Mouse (Mus musculus) MEL (cell line): ENCODE measurements around the gene Col4a1. TPM values are rescaled to one million over a fixed set of nuclear protein-coding genes. Genes with fewer than 3 reads are reported as not detected.

Source experiments
- DNase-seq: peaks from one replicate; pipeline ENCODE4 v3.0.0; 2011; ENCODE audit warnings: low read depth, low spot score
- H3K27ac ChIP-seq: 2 replicates; pipeline ENCODE4 v1.5.1; 2012; ENCODE audit warnings: low read depth, mild to moderate bottlenecking, control low read depth, low read length, moderate library complexity; ENCODE audit not compliant: control insufficient read depth
- H3K27me3 ChIP-seq, 2 experiments: fragments of 150-350 bp in 1 of 2; sonication (generic) in 1 of 2; 2 replicates each; pipeline ENCODE4 v1.6.1; 2012; ENCODE audit warnings: low read length in 2 of 2, mild to moderate bottlenecking in 2 of 2, improper control_type of control experiment in 1 of 2, moderate library complexity in 1 of 2; ENCODE audit not compliant: insufficient read depth in 2 of 2, control insufficient read depth in 1 of 2
- H3K36me3 ChIP-seq, 2 experiments: 2 replicates each; pipeline ENCODE4 v1.6.1; 2012 to 2014; ENCODE audit warnings: low read length in 2 of 2, improper control_type of control experiment in 1 of 2, inconsistent platforms in 1 of 2, mild to moderate bottlenecking in 1 of 2; ENCODE audit not compliant: insufficient read depth in 2 of 2, control insufficient read depth in 1 of 2
- H3K4me1 ChIP-seq, 2 experiments: fragments of 150-350 bp in 1 of 2; sonication (generic) in 1 of 2; 2 replicates each; pipeline ENCODE4 v1.6.1; 2012; ENCODE audit warnings: low read length in 2 of 2, improper control_type of control experiment in 1 of 2, mild to moderate bottlenecking in 1 of 2; ENCODE audit not compliant: insufficient read depth in 2 of 2, control insufficient read depth in 1 of 2
- H3K4me3 ChIP-seq, 2 experiments: fragments of 150-350 bp in 1 of 2; sonication (generic) in 1 of 2; 2 replicates each; pipeline ENCODE4 v1.5.1; 2012; ENCODE audit warnings: low read depth in 2 of 2, low read length in 2 of 2, mild to moderate bottlenecking in 2 of 2, moderate library complexity in 2 of 2, control low read depth in 1 of 2, improper control_type of control experiment in 1 of 2; ENCODE audit not compliant: control insufficient read depth in 1 of 2, insufficient read depth in 1 of 2
- H3K79me2 ChIP-seq: 2 replicates; pipeline ENCODE4 v1.6.1; 2012; ENCODE audit warnings: mild to moderate bottlenecking, low read length, moderate library complexity; ENCODE audit not compliant: control insufficient read depth, poor library complexity, insufficient read depth
- H3K9ac ChIP-seq: 2 replicates; pipeline ENCODE4 v1.6.1; 2012; ENCODE audit warnings: low read depth, mild to moderate bottlenecking, control low read depth, low read length, moderate library complexity; ENCODE audit not compliant: control insufficient read depth, poor library complexity, severe bottlenecking
- H3K9me3 ChIP-seq: fragments of 150-350 bp; sonication (generic); replicated peaks from 2 replicates; pipeline ENCODE4 v1.6.1; 2012; ENCODE audit warnings: mild to moderate bottlenecking, low read length, improper control_type of control experiment, moderate library complexity; ENCODE audit not compliant: insufficient read depth
- CHD1 ChIP-seq: IDR thresholded peaks from 2 replicates; pipeline ENCODE4 v1.6.1; 2012; ENCODE audit warnings: low read depth, mild to moderate bottlenecking, inconsistent platforms, low read length, improper control_type of control experiment
- CHD2 ChIP-seq: IDR thresholded peaks from 2 replicates; pipeline ENCODE4 v1.6.1; 2011; ENCODE audit warnings: low read length, improper control_type of control experiment
- CTCF ChIP-seq, 3 experiments: IDR thresholded peaks in 2 of 3; conservative IDR thresholded peaks in 1 of 3; 2 replicates each; pipeline ENCODE4 v1.5.1; 2011 to 2012; ENCODE audit warnings: low read length in 3 of 3, low read depth in 2 of 3, mild to moderate bottlenecking in 2 of 3, improper control_type of control experiment in 1 of 3, inconsistent platforms in 1 of 3, mixed read lengths in 1 of 3, moderate library complexity in 1 of 3; ENCODE audit not compliant: control insufficient read depth in 1 of 3, insufficient read depth in 1 of 3, poor library complexity in 1 of 3, severe bottlenecking in 1 of 3
- E2F4 ChIP-seq: IDR thresholded peaks from 2 replicates; pipeline ENCODE4 v1.6.1; 2011; ENCODE audit warnings: low read depth, low read length, improper control_type of control experiment, borderline replicate concordance
- GABPA ChIP-seq: IDR thresholded peaks from 2 replicates; pipeline ENCODE4 v1.6.1; 2012; ENCODE audit warnings: low read depth, mild to moderate bottlenecking, inconsistent platforms, low read length, improper control_type of control experiment, moderate library complexity
- GATA1 ChIP-seq: IDR thresholded peaks from 2 replicates; pipeline ENCODE4 v1.6.1; 2011; ENCODE audit warnings: low read depth, low read length, improper control_type of control experiment
- MAZ ChIP-seq: IDR thresholded peaks from 2 replicates; pipeline ENCODE4 v1.6.1; 2012; ENCODE audit warnings: low read depth, mild to moderate bottlenecking, inconsistent platforms, low read length, improper control_type of control experiment
- MYB ChIP-seq: IDR thresholded peaks from 2 replicates; pipeline ENCODE4 v1.6.1; 2011; ENCODE audit warnings: mild to moderate bottlenecking, low read depth, low read length, improper control_type of control experiment
- MYC ChIP-seq: IDR thresholded peaks from 2 replicates; pipeline ENCODE4 v1.6.1; 2011; ENCODE audit warnings: low read depth, mild to moderate bottlenecking, low read length, improper control_type of control experiment, moderate library complexity
- POLR2AphosphoS5 ChIP-seq: IDR thresholded peaks from 2 replicates; pipeline ENCODE4 v1.6.1; 2012; ENCODE audit warnings: low read depth, borderline replicate concordance, mild to moderate bottlenecking, inconsistent platforms, low read length, moderate library complexity, mixed read lengths
- RAD21 ChIP-seq: IDR thresholded peaks from 2 replicates; pipeline ENCODE4 v1.6.1; 2011; ENCODE audit warnings: mild to moderate bottlenecking, low read depth, low read length, improper control_type of control experiment
- RCOR1 ChIP-seq: IDR thresholded peaks from 2 replicates; pipeline ENCODE4 v1.6.1; 2012; ENCODE audit warnings: low read depth, mild to moderate bottlenecking, inconsistent platforms, low read length, improper control_type of control experiment
- SIN3A ChIP-seq: IDR thresholded peaks from 2 replicates; pipeline ENCODE4 v1.6.1; 2012; ENCODE audit warnings: low read length, improper control_type of control experiment, inconsistent platforms
- SMC3 ChIP-seq: IDR thresholded peaks from 2 replicates; pipeline ENCODE4 v1.6.1; 2011; ENCODE audit warnings: low read depth, low read length, improper control_type of control experiment
- TAL1 ChIP-seq: IDR thresholded peaks from 2 replicates; pipeline ENCODE4 v1.6.1; 2012; ENCODE audit warnings: mild to moderate bottlenecking, inconsistent platforms, low read length, moderate library complexity, mixed read lengths
- TBP ChIP-seq: IDR thresholded peaks from 2 replicates; pipeline ENCODE4 v1.8.0; 2011; ENCODE audit warnings: low read depth, low read length, improper control_type of control experiment
- USF1 ChIP-seq: IDR thresholded peaks from 2 replicates; pipeline ENCODE4 v1.6.1; 2014; ENCODE audit warnings: low read depth, mild to moderate bottlenecking, inconsistent platforms, low read length, improper control_type of control experiment, moderate library complexity
- USF2 ChIP-seq, 2 experiments: IDR thresholded peaks; 2 replicates each; pipeline ENCODE4 v1.6.1; 2011 to 2012; ENCODE audit warnings: improper control_type of control experiment in 2 of 2, low read length in 2 of 2, borderline replicate concordance in 1 of 2, inconsistent platforms in 1 of 2, low read depth in 1 of 2, mild to moderate bottlenecking in 1 of 2; ENCODE audit not compliant: insufficient read depth in 1 of 2
- ZC3H11A ChIP-seq: IDR thresholded peaks from 2 replicates; pipeline ENCODE4 v1.6.1; 2012; ENCODE audit warnings: low read depth, mild to moderate bottlenecking, inconsistent platforms, low read length, improper control_type of control experiment
- ZMIZ1 ChIP-seq: IDR thresholded peaks from 2 replicates; pipeline ENCODE4 v1.6.1; 2012; ENCODE audit warnings: low read depth, mild to moderate bottlenecking, inconsistent platforms, low read length, improper control_type of control experiment, moderate library complexity
- ZNF384 ChIP-seq: IDR thresholded peaks from 2 replicates; pipeline ENCODE4 v1.6.1; 2012; ENCODE audit warnings: low read depth, mild to moderate bottlenecking, inconsistent platforms, low read length, improper control_type of control experiment
- polyA plus RNA-seq, 2 experiments: library from polyadenylated mRNA; stranded (reverse) in 1 of 2; unstranded in 1 of 2; fragments of >175 nt in 1 of 2; fragments of >200 nt in 1 of 2; gene quantifications; 2 replicates each; pipeline versions ENCODE4 v1.2.1 to v1.2.4; 2012; ENCODE audit warnings: low replicate concordance in 2 of 2, low read depth in 1 of 2; ENCODE audit not compliant: insufficient read length in 2 of 2, insufficient read depth in 1 of 2, missing spikeins in 1 of 2
- total RNA-seq: library from RNA; depleted of rRNA; stranded (reverse); fragments of 300-350 nt; gene quantifications from 2 replicates; pipeline ENCODE4 v1.2.3, GENCODE M21; 2012

Gene Col4a1
- total and polyA plus RNA-seq, 3 experiments: 0.31 TPM; not detected in 2

- peak; percentile 42 for TF ChIP-seq RAD21
- TF ChIP-seq GATA1: no peak
- no peak for TF ChIP-seq USF1
- peak; percentile 41 for TF ChIP-seq SMC3
- TF ChIP-seq TBP: no peak
- TF ChIP-seq ZC3H11A: peak; percentile 21; the same call in 1 of the 2 replicates
- TF ChIP-seq CTCF (IDR thresholded peaks at IDR 0.05 in 2 of 3, conservative IDR thresholded peaks at IDR 0.05 in 1 of 3; ENCODE audit: control insufficient read depth in 1 of 3, insufficient read depth in 1 of 3, low read depth in 2 of 3, low read length in 3 of 3, poor library complexity in 1 of 3, severe bottlenecking in 1 of 3): peak in 2 of 3 experiments; percentile 34 to 46; a peak in 5 of 6 replicates
- Histone ChIP-seq H3K27me3 (no peaks in the 10 kb centered on the region), H3K9ac (no peak overlapping the region), H3K9me3 (no peaks in the 10 kb centered on the region), H3K4me1 (no peaks in the 10 kb centered on the region), H3K4me3 (no peak overlapping the region), H3K36me3 (no peaks in the 10 kb centered on the region), H3K79me2 (no peaks in the 10 kb centered on the region), H3K27ac (no peak overlapping the region)
- no peak for DNase-seq
Measured at GRCm38 (mm10) chr8:11173284-11174191, 139.1 kb downstream of the Col4a1 start.

GRCm38 (mm10) chr8:11171526-11171925 lies 141.1 kb downstream of the Col4a1 start:
- Histone ChIP-seq H3K27ac (no peak overlapping the region), H3K9ac (no peak overlapping the region), H3K27me3 (no peaks in the 10 kb centered on the region), H3K4me3 (no peak overlapping the region), H3K9me3 (no peaks in the 10 kb centered on the region), H3K79me2 (no peaks in the 10 kb centered on the region), H3K4me1 (no peaks in the 10 kb centered on the region)
- no peak for DNase-seq
- TF ChIP-seq ZMIZ1 (no peak), USF1 (no peak), RCOR1 (no peak), GABPA (no peak), USF2 (IDR thresholded peaks at IDR 0.05; ENCODE audit: borderline replicate concordance in 1 of 2, insufficient read depth in 1 of 2, low read depth in 1 of 2, low read length in 2 of 2) (no peak), POLR2AphosphoS5 (no peak), MYB (no peak), ZNF384 (no peak), CTCF (IDR thresholded peaks at IDR 0.05 in 2 of 3, conservative IDR thresholded peaks at IDR 0.05 in 1 of 3; ENCODE audit: control insufficient read depth in 1 of 3, insufficient read depth in 1 of 3, low read depth in 2 of 3, low read length in 3 of 3, poor library complexity in 1 of 3, severe bottlenecking in 1 of 3) (no peak), SMC3 (no peak), TBP (no peak), E2F4 (no peak), MAZ (no peak), CHD1 (no peak), SIN3A (no peak), CHD2 (no peak), TAL1 (no peak), MYC (no peak)
- TF ChIP-seq, all 39 proteins: peak for 0
- H3K36me3 ChIP-seq: no peaks in the 10 kb centered on the region
